Mouse (Mus musculus) Patski (cell line): ENCODE results near the gene Dop1b. TPM values are rescaled to one million over a fixed set of nuclear protein-coding genes. Genes with fewer than 3 reads are reported as not detected.
"Not testable (repeated sequence)": the region's sequence is repeated elsewhere in the genome, so short reads cannot be mapped to it uniquely, and the experiment has no call there.

ENCODE experiments used
- ATAC-seq: fragments of 100-300 bp; one replicate; pipeline ENCODE4 v1.8.0; 2021
- CTCF ChIA-PET: fragments of 350-600 bp; sonication (Branson Sonifier 250); formaldehyde crosslinking; loops from one replicate; lab custom pipeline; 2022; ENCODE audit warnings: inconsistent platforms; lab: Charles Lee
- POLR2A ChIA-PET: fragments of 350-600 bp; sonication (Branson Sonifier 250); formaldehyde crosslinking; loops from one replicate; lab custom pipeline; 2022; ENCODE audit warnings: antibody characterized with exemption, inconsistent platforms; lab: Charles Lee
- DNase-seq: peaks from one replicate; pipeline ENCODE4 v3.0.0-alpha.2; 2011; ENCODE audit warnings: low read depth, low spot score
- H3K27me3 ChIP-seq: fragments of 371-371 bp; one replicate; pipeline ENCODE4 v1.5.1; 2021
- CTCF ChIP-seq: fragments of 100-300 bp; IDR thresholded peaks from one replicate; pipeline ENCODE4 v1.5.1; 2021
- in situ Hi-C: fragments of 300-500 bp; cut with MboI; formaldehyde crosslinking; loops from 3 replicates; pipeline ENCODE4 v1.11.1; 2018; ENCODE audit warnings: low pct_unique_long_range_greater_than_20kb, mixed read lengths
- polyA plus RNA-seq: library from polyadenylated mRNA; unstranded; gene quantifications from one replicate; pipeline ENCODE4 v1.2.3, GENCODE M21; 2021

Gene Dop1b
- polyA plus RNA-seq, 1 experiment from 2014 or later = 12.6 TPM

- no peak for TF ChIP-seq CTCF
- ATAC-seq = no peak
- in situ Hi-C loops = no loop called here
These were observed 96.4 kb downstream of the Dop1b start for GRCm38 (mm10) chr16:93807961-93808554.

GRCm38 (mm10) chr16:93815856-93816736, 104.4 kb downstream of the Dop1b start:
- in situ Hi-C loops = no loop called here
- ATAC-seq = no peak
- ChIA-PET POLR2A (no interaction called here), CTCF (interaction anchor here (1.4 kb wide), 1 partner anchor 23 kb away, joined by 3 read pairs; no protein-coding TSS in a partner anchor)
- DNase-seq = no peak
- no peaks in the 10 kb centered on the region for H3K27me3 ChIP-seq
- TF ChIP-seq CTCF = no peak

More at GRCm38 (mm10) chr16:93807961-93808554, 96.4 kb downstream of the Dop1b start:
- no peaks in the 10 kb centered on the region for H3K27me3 ChIP-seq
- POLR2A ChIA-PET = no interaction called here
- CTCF ChIA-PET = no interaction called here
- no peak for DNase-seq

- CTCF ChIA-PET = no interaction called here
- no peak for DNase-seq
- no peak for TF ChIP-seq CTCF
- in situ Hi-C loops = no loop called here
- no peaks in the 10 kb centered on the region for H3K27me3 ChIP-seq
- no peak for ATAC-seq
- POLR2A ChIA-PET = no interaction called here
These were observed 105.2 kb downstream of the Dop1b start for GRCm38 (mm10) chr16:93816861-93817260.

GRCm38 (mm10) chr16:93817371-93817770, 105.7 kb downstream of the Dop1b start:
- in situ Hi-C loops = no loop called here
- DNase-seq (no peak), ATAC-seq (no peak)
- POLR2A ChIA-PET = no interaction called here
- CTCF ChIA-PET = no interaction called here
- H3K27me3 ChIP-seq = no peaks in the 10 kb centered on the region
- TF ChIP-seq CTCF = no peak

GRCm38 (mm10) chr16:93818691-93819324, 107.1 kb downstream of the Dop1b start:
- DNase-seq (no peak), ATAC-seq (no peak)
- no peak for TF ChIP-seq CTCF
- CTCF ChIA-PET = no interaction called here
- H3K27me3 ChIP-seq = no peaks in the 10 kb centered on the region
- POLR2A ChIA-PET = no interaction called here
- in situ Hi-C loops = no loop called here

- CTCF ChIA-PET = no interaction called here
- POLR2A ChIA-PET = no interaction called here
- DNase-seq (no peak), ATAC-seq (no peak)
- H3K27me3 ChIP-seq = no peaks in the 10 kb centered on the region
- in situ Hi-C loops = no loop called here
- TF ChIP-seq CTCF = no peak
These were observed 107.6 kb downstream of the Dop1b start for GRCm38 (mm10) chr16:93819325-93819696.

GRCm38 (mm10) chr16:93820040-93820439, 108.3 kb downstream of the Dop1b start:
- no peak for TF ChIP-seq CTCF
- in situ Hi-C loops = no loop called here
- ATAC-seq = no peak
- no peaks in the 10 kb centered on the region for H3K27me3 ChIP-seq
- no peak for DNase-seq
- ChIA-PET POLR2A (no interaction called here), CTCF (no interaction called here)

GRCm38 (mm10) chr16:93821706-93822105, 110.0 kb downstream of the Dop1b start:
- DNase-seq (no peak), ATAC-seq (no peak)
- TF ChIP-seq CTCF = no peak
- ChIA-PET POLR2A (no interaction called here), CTCF (no interaction called here)
- in situ Hi-C loops = no loop called here
- H3K27me3 ChIP-seq = no peaks in the 10 kb centered on the region

- ATAC-seq, H3K27me3 ChIP-seq, DNase-seq, in situ Hi-C loops, CTCF ChIA-PET: not testable (repeated sequence)
- POLR2A ChIA-PET = interaction anchor here (0.6 kb wide), 1 partner anchor 664 kb away, joined by 4 read pairs; no protein-coding TSS in a partner anchor
These were observed 110.9 kb downstream of the Dop1b start for GRCm38 (mm10) chr16:93822433-93823225.

- in situ Hi-C loops = no loop called here
- DNase-seq (no peak), ATAC-seq (no peak)
- TF ChIP-seq CTCF = no peak
- no peaks in the 10 kb centered on the region for H3K27me3 ChIP-seq
- POLR2A ChIA-PET = no interaction called here
- CTCF ChIA-PET = no interaction called here
These were observed 113.1 kb downstream of the Dop1b start for GRCm38 (mm10) chr16:93824799-93825198.
